Mouse (Mus musculus) cerebellum, adult 11 months (tissue): Measurements from ENCODE around the gene Cdk2.

Experiments
- DNase-seq: peaks from one replicate; pipeline ENCODE4 v3.0.0; 2022

Gene Cdk2

GRCm38 (mm10) chr10:128653866-128654265 lies 51.0 kb downstream of the Cdk2 start:
- no peak for DNase-seq
